Comparison of ENCODE assay signal across 8 mouse cellular contexts in the genomic region with DNA sequence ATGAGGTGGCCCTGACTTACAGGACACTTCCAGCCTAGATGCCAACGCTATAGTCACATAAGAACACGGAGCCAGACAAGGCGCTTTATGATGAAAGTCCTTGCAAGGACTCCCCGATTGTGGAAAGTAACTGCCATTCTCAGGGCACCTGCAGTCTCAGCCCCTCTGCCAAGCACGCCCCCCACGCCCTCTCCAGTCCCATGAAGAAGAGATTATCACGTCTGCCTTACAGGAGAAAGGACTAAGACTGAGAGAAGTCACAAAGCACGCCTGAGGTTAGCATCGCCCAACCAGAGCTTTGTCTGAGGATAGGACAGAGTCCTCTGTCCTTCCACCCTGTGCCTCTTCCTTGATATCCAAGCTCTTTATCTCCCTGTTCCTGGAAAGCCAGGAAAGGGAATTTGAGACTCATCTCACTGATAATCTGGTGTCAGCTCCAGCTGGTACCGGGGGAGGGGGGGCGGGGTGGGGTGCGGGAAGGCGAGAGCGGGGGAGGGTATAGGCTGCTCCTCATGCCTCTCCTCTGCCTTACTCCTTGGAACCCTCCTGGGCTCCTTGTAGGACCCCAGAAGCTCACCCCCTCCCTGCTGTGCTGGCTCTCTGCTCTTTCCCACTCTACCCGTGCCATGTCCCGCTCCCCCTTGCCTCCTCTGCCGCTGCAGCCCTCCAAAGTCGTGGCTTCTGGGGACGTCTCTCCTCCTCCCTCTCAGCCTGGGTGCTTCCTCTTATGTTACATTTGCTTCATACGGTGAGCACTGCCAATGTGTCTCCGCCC.
A peak's percentile ranks its signal among the peaks of the same experiment; 100 is the strongest.
DNase-seq lines count a peak whose midpoint lies in the region; ATAC-seq and TF ChIP-seq lines count a peak whose summit lies in the region.

No protein-coding gene starts in this region.

- H3K4me1 ChIP-seq in kidney, postnatal 0 days (replicated peaks; ENCODE audit: insufficient read depth, low read length) = no peaks in the 10 kb centered on the region
- peaks cover 14% of the 10 kb centered on the region for H3K4me1 ChIP-seq in embryonic facial prominence, embryonic 15.5 days
- peaks cover 26% of the 10 kb centered on the region for H3K4me1 ChIP-seq in limb, embryonic 12.5 days (replicated peaks)
- peaks cover 5% of the 10 kb centered on the region; the same call in 1 of the 2 replicates for H3K4me1 ChIP-seq in olfactory bulb, adult 2 months (ENCODE audit: control insufficient read depth, insufficient read depth, low read length)

- ATAC-seq in kidney, postnatal 0 days (replicated peaks; ENCODE audit: low FRiP score, low read depth) = no peak
- ATAC-seq in embryonic facial prominence, embryonic 15.5 days (ENCODE audit: insufficient number of reproducible peaks, low FRiP score, low TSS enrichment, low read depth) = no peak
- no peak for ATAC-seq in limb, embryonic 12.5 days (ENCODE audit: insufficient number of reproducible peaks, insufficient read depth, low FRiP score, low TSS enrichment, low read depth)

- DNase-seq in kidney, postnatal 0 days (ENCODE audit: low spot score) = peak; percentile 27
- DNase-seq in kidney, postnatal 14 days = no peak
- no peak for DNase-seq in left cerebral cortex, postnatal 14 days (ENCODE audit: low spot score in 2 of 2)
- no peak for DNase-seq in testis, postnatal 10 days (ENCODE audit: low spot score)
- no peak for DNase-seq in B cell, adult 2 months

- peak overlapping the region; percentile 43 for H3K4me2 ChIP-seq in kidney, postnatal 0 days (ENCODE audit: low read length)
- peak overlapping the region; percentile 34; the same call in 1 of the 2 replicates for H3K4me2 ChIP-seq in embryonic facial prominence, embryonic 15.5 days (replicated peaks)
- H3K4me2 ChIP-seq in limb, embryonic 12.5 days = peak overlapping the region; percentile 47

- 8% methylated on average over 20 of the region's 21 CpGs for WGBS in kidney, postnatal 0 days
- WGBS in embryonic facial prominence, embryonic 15.5 days = 4% methylated on average over 21 of the region's 21 CpGs
- 5% methylated on average over 21 of the region's 21 CpGs for WGBS in limb, embryonic 12.5 days
- 9% methylated on average over 21 of the region's 21 CpGs for WGBS in olfactory bulb, adult 2 months

- H3K27ac ChIP-seq in kidney, postnatal 0 days = no peak overlapping the region
- no peak overlapping the region for H3K27ac ChIP-seq in embryonic facial prominence, embryonic 15.5 days (replicated peaks)
- no peak overlapping the region for H3K27ac ChIP-seq in limb, embryonic 12.5 days
- no peak overlapping the region for H3K27ac ChIP-seq in olfactory bulb, adult 2 months (ENCODE audit: insufficient read depth, low read depth, low read length)

- intact Hi-C loops in left cerebral cortex, postnatal 14 days (cut with DNase I) = loop anchor here (2.0 to 5.0 kb wide), 2 partner anchors 170 to 373 kb away; no protein-coding TSS in a partner anchor

- TF ChIP-seq CTCF in kidney, postnatal 0 days (IDR thresholded peaks at IDR 0.05; ENCODE audit: low read depth) = no peak
- TF ChIP-seq CTCF in olfactory bulb, adult 2 months (IDR thresholded peaks at IDR 0.05; ENCODE audit: insufficient read depth, low read depth, low read length) = no peak

- no peak overlapping the region for H3K4me3 ChIP-seq in kidney, postnatal 0 days (replicated peaks; ENCODE audit: low read depth, low read length)
- H3K4me3 ChIP-seq in embryonic facial prominence, embryonic 15.5 days (replicated peaks) = no peak overlapping the region
- H3K4me3 ChIP-seq in limb, embryonic 12.5 days (replicated peaks) = peak overlapping the region; percentile 13
- 0 out of 2 replicates have a peak overlapping the region, but pooled peaks have one; percentile 15 for H3K4me3 ChIP-seq in olfactory bulb, adult 2 months (ENCODE audit: insufficient read depth, low read depth, low read length)

- H3K9ac ChIP-seq in kidney, postnatal 0 days (ENCODE audit: low read depth, low read length) = no peak overlapping the region
- H3K9ac ChIP-seq in embryonic facial prominence, embryonic 15.5 days = no peak overlapping the region
- peak overlapping the region; percentile 28; the same call in 1 of the 2 replicates for H3K9ac ChIP-seq in limb, embryonic 12.5 days (replicated peaks)

- no peaks in the 10 kb centered on the region for H3K36me3 ChIP-seq in kidney, postnatal 0 days (ENCODE audit: insufficient read depth, low read length)
- no peaks in the 10 kb centered on the region for H3K36me3 ChIP-seq in embryonic facial prominence, embryonic 15.5 days
- H3K36me3 ChIP-seq in limb, embryonic 12.5 days = no peaks in the 10 kb centered on the region

- TF ChIP-seq POLR2A in olfactory bulb, adult 2 months (IDR thresholded peaks at IDR 0.05; ENCODE audit: insufficient read depth, low read depth, low read length) = no peak

- H3K27me3 ChIP-seq in kidney, postnatal 0 days (ENCODE audit: insufficient read depth, low read length) = peaks cover 4% of the 10 kb centered on the region
- H3K27me3 ChIP-seq in embryonic facial prominence, embryonic 15.5 days = peaks cover 32% of the 10 kb centered on the region
- H3K27me3 ChIP-seq in limb, embryonic 12.5 days = peaks cover 27% of the 10 kb centered on the region

- no peaks in the 10 kb centered on the region for H3K9me3 ChIP-seq in kidney, postnatal 0 days (replicated peaks; ENCODE audit: low read length)
- no peaks in the 10 kb centered on the region for H3K9me3 ChIP-seq in embryonic facial prominence, embryonic 15.5 days (replicated peaks)
- no peaks in the 10 kb centered on the region for H3K9me3 ChIP-seq in limb, embryonic 12.5 days

Comparison
In these comparisons a context has a peak if more than half of its experiments do, and no peak if none do; other contexts are left out.
1. H3K4me3 ChIP-seq: peak in limb, embryonic 12.5 days (single experiment) and olfactory bulb, adult 2 months (single experiment); none in kidney, postnatal 0 days (single experiment) and embryonic facial prominence, embryonic 15.5 days (single experiment).
2. Peak in every context shown above with its lines, with median percentiles within 50 percentile points of each other: H3K4me2 ChIP-seq.